Mouse (Mus musculus): ENCODE data around the gene Wasf2. TPM values are rescaled to one million over a fixed set of nuclear protein-coding genes. Genes with fewer than 3 reads are reported as not detected.

The Wasf2 gene
- polyA plus RNA-seq, 1 experiment from 2014 or later = 23.1 TPM

- WGBS = 57% methylated on average over 9 of the region's 9 CpGs
- peaks cover 53% of the 10 kb centered on the region for H3K27me3 ChIP-seq (ENCODE audit: control insufficient read depth, insufficient read depth, low read length)
- no peak for ATAC-seq (ENCODE audit: low FRiP score, low TSS enrichment)
These were observed 112.4 kb downstream of the Wasf2 start for GRCm38 (mm10) chr4:133242710-133243109.

GRCm38 (mm10) chr4:133243538-133243937 is 113.2 kb downstream of the Wasf2 start:
- no peak overlapping the region for H3K9ac ChIP-seq (replicated peaks; ENCODE audit: low read length)
- no peaks in the 10 kb centered on the region for H3K36me3 ChIP-seq (ENCODE audit: control insufficient read depth, insufficient read depth, low read length)
- ATAC-seq (ENCODE audit: low FRiP score, low TSS enrichment) = no peak
- H3K4me2 ChIP-seq (ENCODE audit: low read length) = no peak overlapping the region
- H3K9me3 ChIP-seq (ENCODE audit: control insufficient read depth, low read length) = no peaks in the 10 kb centered on the region
- H3K4me3 ChIP-seq (replicated peaks; ENCODE audit: low read depth, low read length) = no peak overlapping the region
- peaks cover 59% of the 10 kb centered on the region for H3K27me3 ChIP-seq (ENCODE audit: control insufficient read depth, insufficient read depth, low read length)
- H3K4me1 ChIP-seq (ENCODE audit: control insufficient read depth, insufficient read depth, low read length) = no peaks in the 10 kb centered on the region
- WGBS = 70% methylated on average over 13 of the region's 13 CpGs
- DNase-seq = no peak
- no peak overlapping the region for H3K27ac ChIP-seq (replicated peaks; ENCODE audit: low read depth, low read length)

More at GRCm38 (mm10) chr4:133242710-133243109, 112.4 kb downstream of the Wasf2 start:
- Histone ChIP-seq H3K4me3 (replicated peaks; ENCODE audit: low read depth, low read length) (no peak overlapping the region), H3K4me2 (ENCODE audit: low read length) (no peak overlapping the region), H3K27ac (replicated peaks; ENCODE audit: low read depth, low read length) (no peak overlapping the region), H3K36me3 (ENCODE audit: control insufficient read depth, insufficient read depth, low read length) (no peaks in the 10 kb centered on the region), H3K9me3 (ENCODE audit: control insufficient read depth, low read length) (no peaks in the 10 kb centered on the region), H3K9ac (replicated peaks; ENCODE audit: low read length) (no peak overlapping the region), H3K4me1 (ENCODE audit: control insufficient read depth, insufficient read depth, low read length) (no peaks in the 10 kb centered on the region)
- no peak for DNase-seq

- DNase-seq (no peak), ATAC-seq (ENCODE audit: low FRiP score, low TSS enrichment) (no peak)
- Histone ChIP-seq H3K9me3 (ENCODE audit: control insufficient read depth, low read length) (no peaks in the 10 kb centered on the region), H3K9ac (replicated peaks; ENCODE audit: low read length) (no peak overlapping the region), H3K4me1 (ENCODE audit: control insufficient read depth, insufficient read depth, low read length) (no peaks in the 10 kb centered on the region), H3K27ac (replicated peaks; ENCODE audit: low read depth, low read length) (no peak overlapping the region), H3K27me3 (ENCODE audit: control insufficient read depth, insufficient read depth, low read length) (peaks cover 60% of the 10 kb centered on the region), H3K4me2 (ENCODE audit: low read length) (no peak overlapping the region), H3K36me3 (ENCODE audit: control insufficient read depth, insufficient read depth, low read length) (no peaks in the 10 kb centered on the region), H3K4me3 (replicated peaks; ENCODE audit: low read depth, low read length) (no peak overlapping the region)
- WGBS = 85% methylated on average over 1 of the region's 1 CpGs
These were observed 114.0 kb downstream of the Wasf2 start for GRCm38 (mm10) chr4:133244289-133244688.

GRCm38 (mm10) chr4:133247072-133247471 is 116.8 kb downstream of the Wasf2 start:
- Histone ChIP-seq H3K27ac (replicated peaks; ENCODE audit: low read depth, low read length) (no peak overlapping the region), H3K36me3 (ENCODE audit: control insufficient read depth, insufficient read depth, low read length) (no peaks in the 10 kb centered on the region), H3K4me2 (ENCODE audit: low read length) (no peak overlapping the region), H3K9ac (replicated peaks; ENCODE audit: low read length) (no peak overlapping the region), H3K27me3 (ENCODE audit: control insufficient read depth, insufficient read depth, low read length) (peaks cover 65% of the 10 kb centered on the region), H3K9me3 (ENCODE audit: control insufficient read depth, low read length) (no peaks in the 10 kb centered on the region), H3K4me3 (replicated peaks; ENCODE audit: low read depth, low read length) (no peak overlapping the region), H3K4me1 (ENCODE audit: control insufficient read depth, insufficient read depth, low read length) (peaks cover 6% of the 10 kb centered on the region)
- 19% methylated on average over 15 of the region's 15 CpGs for WGBS
- DNase-seq (no peak), ATAC-seq (ENCODE audit: low FRiP score, low TSS enrichment) (no peak)

- WGBS = 80% methylated on average over 13 of the region's 13 CpGs
- H3K4me3 ChIP-seq (replicated peaks; ENCODE audit: low read depth, low read length) = no peak overlapping the region
- H3K27ac ChIP-seq (replicated peaks; ENCODE audit: low read depth, low read length) = no peak overlapping the region
- no peak overlapping the region for H3K4me2 ChIP-seq (ENCODE audit: low read length)
- ATAC-seq (ENCODE audit: low FRiP score, low TSS enrichment) (no peak), DNase-seq (no peak)
- no peak overlapping the region for H3K9ac ChIP-seq (replicated peaks; ENCODE audit: low read length)
- no peaks in the 10 kb centered on the region for H3K9me3 ChIP-seq (ENCODE audit: control insufficient read depth, low read length)
- peaks cover 63% of the 10 kb centered on the region for H3K27me3 ChIP-seq (ENCODE audit: control insufficient read depth, insufficient read depth, low read length)
- peaks cover 6% of the 10 kb centered on the region for H3K4me1 ChIP-seq (ENCODE audit: control insufficient read depth, insufficient read depth, low read length)
- no peaks in the 10 kb centered on the region for H3K36me3 ChIP-seq (ENCODE audit: control insufficient read depth, insufficient read depth, low read length)
These were observed 117.6 kb downstream of the Wasf2 start for GRCm38 (mm10) chr4:133247806-133248449.

Small RNAs within 50 kb of the gene (microRNA-seq; reads per million reads assigned to microRNA genes)
- 0.73 reads per million for gene Mir7017

Other genes with a start within 250 kb of the Wasf2 start
- gene Stx12, start 246.0 kb upstream of the Wasf2 start, polyA plus RNA-seq (2014; fragmentation: Nextera tagmentation; extraction: Ambion mirVana) = 192 and 197 TPM in 2 replicates
- gene Fam76a, start 207.9 kb upstream of the Wasf2 start, polyA plus RNA-seq (2014; fragmentation: Nextera tagmentation; extraction: Ambion mirVana) = 41.9 and 47.5 TPM in 2 replicates
- gene Fgr, start 156.4 kb upstream of the Wasf2 start, polyA plus RNA-seq (2014; fragmentation: Nextera tagmentation; extraction: Ambion mirVana) = 0.08 TPM in 1 of 2 replicates, not detected in the other
- 13.0 and 15.3 TPM in 2 replicates for gene Ahdc1, start 119.2 kb upstream of the Wasf2 start, polyA plus RNA-seq (2014; fragmentation: Nextera tagmentation; extraction: Ambion mirVana)
- gene Cd164l2, start 81.6 kb downstream of the Wasf2 start, polyA plus RNA-seq (2014; fragmentation: Nextera tagmentation; extraction: Ambion mirVana) = 0.95 and 2.9 TPM in 2 replicates
- gene Gpr3, start 82.0 kb downstream of the Wasf2 start, polyA plus RNA-seq (2014; fragmentation: Nextera tagmentation; extraction: Ambion mirVana) = 1.3 and 2.4 TPM in 2 replicates
- gene Map3k6, start 110.3 kb downstream of the Wasf2 start, polyA plus RNA-seq (2014; fragmentation: Nextera tagmentation; extraction: Ambion mirVana) = 0.92 and 1.9 TPM in 2 replicates
- gene Sytl1, start 132.6 kb downstream of the Wasf2 start, polyA plus RNA-seq (2014; fragmentation: Nextera tagmentation; extraction: Ambion mirVana) = 0.25 and 0.31 TPM in 2 replicates
- gene Tmem222, start 147.3 kb downstream of the Wasf2 start, polyA plus RNA-seq (2014; fragmentation: Nextera tagmentation; extraction: Ambion mirVana) = 115 and 121 TPM in 2 replicates
- 21.3 and 24.9 TPM in 2 replicates for gene Wdtc1, start 223.0 kb downstream of the Wasf2 start, polyA plus RNA-seq (2014; fragmentation: Nextera tagmentation; extraction: Ambion mirVana)
- 8.2 and 8.3 TPM in 2 replicates for gene Slc9a1, start 239.2 kb downstream of the Wasf2 start, polyA plus RNA-seq (2014; fragmentation: Nextera tagmentation; extraction: Ambion mirVana)